Mouse (Mus musculus): ENCODE data around the gene Nup50.

DNA sequence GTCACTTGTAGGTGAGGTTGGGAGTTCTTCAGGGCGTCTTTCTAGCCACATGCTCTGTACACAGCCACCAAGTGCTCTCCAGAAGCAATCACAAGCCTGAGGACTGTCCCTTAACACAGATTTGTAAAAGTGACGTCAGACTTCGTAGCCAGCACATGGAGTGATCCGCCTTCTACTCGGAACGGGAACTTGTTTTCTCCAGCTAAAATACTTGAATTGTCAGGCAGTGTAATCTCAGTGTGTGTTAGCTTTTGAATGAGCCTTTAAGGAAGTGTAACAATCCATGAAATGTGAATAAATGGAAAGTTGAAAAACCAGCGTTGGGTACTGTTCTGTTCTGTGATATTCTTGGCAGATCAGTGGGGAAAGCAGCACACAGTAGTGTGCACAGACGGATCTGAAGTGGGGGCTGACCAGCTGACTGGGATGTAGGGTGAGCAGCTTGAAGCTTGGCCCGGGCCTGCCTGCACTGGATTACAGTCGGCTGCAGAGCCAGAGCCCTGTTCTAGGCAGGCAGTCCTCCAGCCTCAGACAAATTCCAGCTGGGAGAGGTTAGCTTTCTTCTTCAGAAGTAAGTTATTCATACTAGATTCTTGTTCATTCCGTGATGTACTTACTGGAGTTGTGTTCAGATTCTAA lies 19.6 kb downstream of the Nup50 start:
- TF ChIP-seq CTCF (IDR thresholded peaks at IDR 0.05; ENCODE audit: low read depth, low read length) (no peak), POLR2AphosphoS5 (IDR thresholded peaks at IDR 0.05; ENCODE audit: insufficient replicate concordance, low read depth, low read length) (no peak), GATA1 (IDR thresholded peaks at IDR 0.05; ENCODE audit: borderline replicate concordance, low read length) (no peak), TAL1 (conservative IDR thresholded peaks at IDR 0.05; ENCODE audit: low read depth, low read length) (no peak)

Data from G1E (cell line).